Mouse (Mus musculus) brain, embryonic 18.5 days (tissue): ENCODE results near the gene Hinfp.
"Not testable (repeated sequence)": the region's sequence is repeated elsewhere in the genome, so short reads cannot be mapped to it uniquely, and the experiment has no call there.

ENCODE experiments used
- DNase-seq: peaks from one replicate; pipeline ENCODE4 v3.0.0-alpha.2; 2012; ENCODE audit warnings: low read depth, low spot score

The Hinfp gene

DNA sequence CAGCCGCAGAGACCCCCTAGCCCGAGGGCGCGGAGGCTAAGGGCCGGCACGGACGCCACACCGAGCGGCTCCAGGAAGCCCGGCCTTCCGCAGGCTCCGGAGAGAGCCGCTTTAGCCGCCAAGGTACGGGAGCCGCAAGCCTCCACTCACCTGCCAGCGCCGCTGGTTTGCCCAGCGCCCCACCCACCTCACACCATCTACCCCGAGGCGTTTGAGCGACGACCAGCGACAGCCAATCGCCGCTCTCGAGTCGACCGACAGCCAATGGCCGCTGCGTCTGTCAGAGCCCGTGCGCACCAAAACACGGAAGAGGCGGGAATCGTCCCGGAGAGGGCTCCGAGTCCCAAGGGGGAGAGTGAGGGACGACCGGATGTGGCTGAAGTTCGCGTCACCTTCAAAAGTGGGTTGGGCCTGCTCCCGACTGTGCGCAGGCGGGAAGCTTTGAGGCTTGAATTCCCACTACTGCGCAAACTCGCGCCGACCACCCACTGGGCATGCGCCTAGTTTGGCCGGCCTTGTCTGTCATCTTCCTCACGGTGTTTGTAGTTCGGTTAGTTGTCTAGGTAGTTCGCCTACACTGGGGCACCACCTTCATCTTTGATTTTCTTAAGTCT, at the start of gene Hinfp:
TSS of gene Hinfp (minus strand) at position 206 of the 614 bp plus-strand sequence.
- DNase-seq = peak; percentile 99

DNA sequence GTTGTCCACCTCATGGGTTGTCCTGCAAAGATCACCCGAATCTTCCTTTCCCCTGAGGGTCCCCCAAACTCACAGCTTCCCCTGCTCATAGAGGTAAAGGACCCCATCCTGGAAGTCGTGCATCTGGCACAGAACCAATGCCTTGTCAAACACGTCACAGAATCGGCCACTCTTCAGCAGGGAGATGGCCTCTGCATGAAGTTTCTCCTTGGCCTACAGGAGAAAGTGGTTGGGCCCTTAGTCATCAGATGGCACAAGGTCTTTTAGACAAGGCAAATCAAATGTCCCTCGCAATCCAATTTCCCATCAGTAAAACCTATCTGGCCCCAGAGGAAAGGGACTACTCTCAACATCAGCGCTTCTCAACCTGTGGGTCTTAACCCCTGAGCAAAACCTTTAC, 47.7 kb upstream of the Hinfp start:
- DNase-seq = no peak

DNA sequence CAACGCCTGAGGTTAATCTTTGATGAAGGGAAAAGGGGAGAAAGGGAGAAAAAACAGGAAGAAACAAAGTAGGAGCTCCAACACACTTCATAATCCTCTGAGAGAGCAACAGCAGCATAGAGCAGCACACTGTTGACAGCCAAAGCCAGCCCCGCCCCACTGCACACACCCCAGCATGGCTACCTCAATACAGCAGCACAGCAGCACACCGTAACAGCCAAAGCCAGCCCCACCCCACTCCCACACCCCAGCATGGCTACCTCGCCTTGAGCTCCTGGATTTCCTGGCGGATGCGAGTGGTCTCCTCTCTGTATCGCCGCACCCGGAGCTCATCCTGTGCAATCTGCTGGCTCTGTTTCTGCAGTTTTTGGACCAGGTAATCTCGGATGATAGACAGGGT, 46.9 kb upstream of the Hinfp start:
- DNase-seq = no peak

- DNase-seq = no peak
Observed at GRCm38 (mm10) chr9:44351396-44351795, 45.9 kb upstream of the Hinfp start.

DNA sequence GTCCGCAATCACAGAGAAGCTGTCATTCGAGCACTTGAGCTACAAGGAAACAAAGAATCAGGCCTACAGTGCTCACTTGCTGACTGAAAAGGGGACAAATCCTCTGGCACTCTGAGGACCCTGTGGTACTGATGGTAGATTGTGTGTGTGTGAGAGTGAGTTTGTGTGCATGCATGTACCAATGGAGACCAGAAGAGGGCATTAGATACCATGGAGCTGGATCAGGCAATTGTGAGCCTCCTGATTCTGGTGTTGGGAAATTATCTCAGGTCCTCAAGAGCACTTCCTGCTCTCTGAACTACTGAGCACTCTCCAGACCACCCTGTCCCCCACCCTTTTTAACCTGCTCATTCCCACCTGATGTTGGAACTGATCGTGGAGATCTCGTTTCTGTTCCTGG, 43.1 kb upstream of the Hinfp start:
- no peak for DNase-seq

DNA sequence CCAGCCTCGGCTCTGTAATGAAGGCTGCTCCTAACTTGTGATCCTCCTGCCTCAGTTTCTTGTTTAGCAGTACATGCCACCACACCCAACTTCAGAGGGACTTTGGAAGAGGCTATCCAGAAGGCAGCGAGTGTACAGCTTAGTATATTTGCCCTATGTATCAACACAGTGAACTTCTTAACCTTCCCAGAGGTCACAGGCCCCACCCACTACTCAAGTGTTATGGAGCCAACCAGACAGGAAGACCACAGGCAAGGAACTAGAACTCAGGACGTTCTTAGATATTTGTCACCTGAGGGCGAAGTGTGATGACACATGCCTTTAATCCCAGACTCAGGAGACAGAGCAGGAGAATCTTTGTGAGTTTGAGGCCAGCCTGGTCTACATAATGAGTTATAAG, 42.1 kb upstream of the Hinfp start:
- DNase-seq = no peak

DNA sequence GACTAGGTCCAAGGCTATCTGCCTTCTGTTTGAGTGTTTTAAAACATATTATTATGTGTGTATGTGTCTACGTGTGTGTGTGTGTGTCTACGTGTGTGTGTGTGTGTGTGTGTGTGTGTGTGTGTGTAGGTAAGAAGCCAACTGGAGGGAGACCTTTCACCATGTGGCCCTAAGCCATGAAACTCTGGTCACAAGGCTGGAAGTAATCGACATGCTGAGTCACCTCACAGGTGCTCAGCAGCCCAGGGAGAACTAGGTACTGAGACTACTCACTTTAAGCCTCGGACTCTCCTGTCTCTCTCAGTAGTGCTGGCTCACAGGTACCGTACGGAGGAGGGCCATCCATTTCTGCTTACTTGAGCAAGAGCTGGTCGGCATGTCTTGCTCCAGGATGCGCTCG, 41.7 kb upstream of the Hinfp start:
- no peak for DNase-seq

- DNase-seq = no peak
Observed at GRCm38 (mm10) chr9:44345570-44346433, 40.3 kb upstream of the Hinfp start.

- DNase-seq = peak; percentile 93
Observed at GRCm38 (mm10) chr9:44343781-44344421, 38.4 kb upstream of the Hinfp start, which contains the start of gene Hmbs. Gene Hmbs, minus strand, starts transcription at chr9:44344228.

- no peak for DNase-seq
Observed at GRCm38 (mm10) chr9:44343290-44343689, 37.8 kb upstream of the Hinfp start.

GRCm38 (mm10) chr9:44342605-44343004, 37.1 kb upstream of the Hinfp start:
- no peak for DNase-seq

GRCm38 (mm10) chr9:44342173-44342572, 36.7 kb upstream of the Hinfp start:
- DNase-seq = no peak

GRCm38 (mm10) chr9:44341487-44341886, 36.0 kb upstream of the Hinfp start:
- DNase-seq = no peak

DNA sequence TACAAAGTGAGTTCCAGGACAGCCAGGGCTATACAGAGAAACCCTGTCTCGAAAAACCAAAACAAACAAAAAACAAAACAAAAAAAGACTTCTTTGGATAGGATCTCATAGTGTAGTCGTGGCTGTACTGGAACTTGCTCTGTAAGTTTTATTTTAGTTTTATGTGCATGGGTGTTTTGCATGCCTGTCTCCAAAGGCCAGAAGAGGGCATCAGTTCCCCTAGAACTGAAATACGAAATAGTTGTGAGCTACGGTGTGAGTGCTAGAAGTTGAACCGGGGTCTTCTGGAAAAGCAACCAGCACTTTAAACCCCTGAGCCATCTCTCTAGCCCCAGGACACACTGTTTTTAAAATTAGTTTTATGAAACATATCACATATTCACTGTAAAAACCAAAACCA, 33.1 kb upstream of the Hinfp start:
- no peak for DNase-seq

DNA sequence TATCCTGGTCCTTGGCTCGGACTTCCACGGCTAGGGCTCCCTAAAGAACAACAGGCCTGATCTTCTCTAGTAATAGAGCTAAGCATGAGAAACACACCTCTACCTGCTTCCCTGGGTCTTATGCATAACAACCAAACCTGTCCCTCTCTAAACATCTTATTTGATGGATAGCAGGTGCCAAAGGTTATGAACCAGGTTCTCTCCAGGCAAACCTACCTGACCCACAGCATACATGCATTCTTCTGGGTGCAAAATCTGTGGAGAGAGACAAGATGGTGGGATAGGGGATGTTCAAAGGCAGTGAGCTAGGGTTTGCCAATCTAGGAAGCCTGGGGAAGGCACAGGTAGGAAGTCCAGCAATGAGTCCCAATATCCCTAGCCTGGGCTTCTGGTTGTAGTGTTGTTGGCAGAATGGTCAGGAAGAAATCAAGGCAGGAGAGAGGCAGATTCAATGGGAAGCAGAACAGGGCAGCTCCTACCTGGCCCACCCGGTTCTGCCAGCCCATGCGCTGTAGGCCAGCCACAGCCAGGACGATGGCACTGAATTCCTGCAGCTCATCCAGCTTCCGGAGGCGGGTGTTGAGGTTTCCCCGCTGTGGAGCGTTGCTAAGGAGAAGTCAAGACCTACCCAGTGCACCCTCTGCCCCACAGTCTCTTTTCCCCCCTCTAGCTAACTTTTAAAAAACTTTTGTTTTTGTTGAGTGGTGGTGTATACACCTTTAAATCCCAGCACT, 32.1 kb upstream of the Hinfp start:
- DNase-seq = no peak

GRCm38 (mm10) chr9:44336964-44337363, 31.5 kb upstream of the Hinfp start:
- no peak for DNase-seq

GRCm38 (mm10) chr9:44336513-44336912, 31.0 kb upstream of the Hinfp start:
- not testable (repeated sequence) for DNase-seq

DNA sequence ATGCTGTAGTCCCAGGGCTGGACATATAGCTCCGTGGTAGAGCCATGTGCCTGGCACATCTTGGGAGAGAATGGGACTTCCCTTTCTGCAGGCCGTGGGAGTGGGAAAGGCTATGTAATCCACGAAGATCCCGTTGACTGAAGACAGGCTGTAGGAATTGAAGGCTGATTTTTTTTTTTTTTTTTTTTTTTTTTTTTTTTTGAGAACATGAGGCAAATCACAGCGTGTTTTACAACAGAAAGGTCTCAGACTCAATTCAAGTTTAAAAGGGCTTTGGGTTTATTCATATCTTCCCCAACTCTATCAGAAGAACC, 30.6 kb upstream of the Hinfp start:
- no peak for DNase-seq

DNA sequence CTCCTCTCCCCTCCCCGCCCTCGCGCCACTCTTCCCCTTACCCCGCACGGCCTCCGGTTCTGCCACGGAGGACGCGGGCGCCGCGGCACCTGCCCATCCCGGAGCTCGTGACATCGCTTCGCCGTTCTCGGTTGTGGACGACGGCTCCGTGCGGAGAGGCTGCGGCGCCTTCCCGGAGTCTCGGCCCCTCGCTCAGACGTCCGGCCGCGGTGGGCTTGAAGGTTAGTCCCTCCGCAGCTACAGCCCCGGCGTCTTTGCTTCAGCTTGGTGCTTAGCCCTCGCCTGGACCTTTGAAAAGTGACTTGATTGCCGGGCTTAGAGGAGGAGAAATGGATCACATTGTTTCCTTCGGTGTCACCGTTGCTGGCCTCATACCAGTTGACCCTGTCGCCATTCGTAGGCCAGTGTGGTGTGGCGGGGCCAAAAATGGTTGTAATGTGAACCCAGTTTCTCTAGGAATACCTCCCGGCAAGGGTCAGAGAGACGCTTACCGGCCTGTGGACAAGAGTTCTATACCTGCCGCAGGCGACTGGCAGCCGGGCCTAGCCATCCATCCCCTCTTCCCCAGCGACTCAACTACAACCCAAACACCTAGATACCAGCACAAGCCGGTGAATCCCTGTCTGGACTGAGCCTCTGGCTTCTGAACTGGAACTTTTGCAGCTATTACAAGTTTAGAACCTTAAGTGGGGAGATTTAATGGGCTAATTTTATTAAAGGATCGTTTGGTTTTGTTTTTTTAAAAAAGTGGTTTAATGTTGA, 30.0 kb upstream of the Hinfp start:
- no peak for DNase-seq

DNA sequence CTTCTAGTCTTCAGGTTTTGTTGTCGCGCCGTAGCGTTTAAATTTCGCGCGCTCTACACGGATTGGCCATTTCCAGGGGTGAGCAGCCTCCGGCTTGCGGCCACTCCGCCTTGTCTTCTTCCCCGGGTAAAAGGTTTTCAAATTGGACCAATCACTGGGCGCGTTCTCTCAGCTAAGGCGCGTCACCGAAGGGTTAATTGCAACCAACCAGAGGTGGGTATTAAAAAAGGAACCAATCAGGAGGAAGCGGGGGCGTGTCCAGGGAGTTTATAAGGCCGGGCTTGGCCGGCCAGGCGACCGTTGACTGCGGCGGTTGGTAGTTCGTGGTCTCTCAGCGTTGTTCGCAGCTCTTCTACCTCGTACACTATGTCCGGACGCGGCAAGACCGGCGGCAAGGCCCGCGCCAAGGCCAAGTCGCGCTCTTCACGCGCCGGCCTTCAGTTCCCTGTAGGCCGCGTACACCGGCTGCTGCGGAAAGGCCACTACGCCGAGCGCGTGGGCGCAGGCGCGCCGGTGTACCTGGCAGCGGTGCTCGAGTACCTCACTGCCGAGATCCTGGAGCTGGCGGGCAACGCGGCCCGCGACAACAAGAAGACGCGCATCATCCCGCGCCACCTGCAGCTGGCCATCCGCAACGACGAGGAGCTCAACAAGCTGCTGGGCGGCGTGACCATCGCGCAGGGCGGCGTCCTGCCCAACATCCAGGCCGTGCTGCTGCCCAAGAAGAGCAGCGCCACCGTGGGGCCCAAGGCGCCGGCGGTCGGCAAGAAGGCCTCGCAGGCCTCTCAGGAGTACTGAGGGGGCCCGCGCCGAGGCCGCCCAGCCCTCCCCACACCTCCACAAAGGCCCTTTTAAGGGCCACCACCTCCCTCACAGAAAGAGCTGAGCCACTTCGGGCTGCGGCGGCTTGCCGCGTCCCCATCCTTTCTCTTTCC, 29.2 kb upstream of the Hinfp start, which contains the start of gene H2afx:
TSS of gene H2afx (plus strand) at position 299 of the 935 bp plus-strand sequence.
- peak; percentile 99 for DNase-seq
